Mouse (Mus musculus) spleen, adult 2 months (tissue): Measurements from ENCODE around the gene Junb.

Experiments
- CTCF ChIP-seq: fragments of 200-500 bp; IDR thresholded peaks from 2 replicates; pipeline ENCODE4 v1.5.1; 2011; ENCODE audit warnings: mild to moderate bottlenecking, inconsistent platforms; ENCODE audit not compliant: insufficient read depth, insufficient read length, insufficient replicate concordance; ENCODE audit errors: extremely low read depth
- POLR2A ChIP-seq: fragments of 200-500 bp; IDR thresholded peaks from 2 replicates; pipeline ENCODE4 v1.6.1; 2011; ENCODE audit warnings: low read depth, low read length, inconsistent platforms

GRCm38 (mm10) chr8:84987388-84987787 is 8.9 kb upstream of the Junb start:
- TF ChIP-seq POLR2A (no peak), CTCF (no peak)
